Mouse (Mus musculus): ENCODE results near the gene Eef2kmt. TPM values are rescaled to one million over a fixed set of nuclear protein-coding genes. Genes with fewer than 3 reads are reported as not detected.
"Not testable (repeated sequence)": the region's sequence is repeated elsewhere in the genome, so short reads cannot be mapped to it uniquely, and the experiment has no call there.

Gene Eef2kmt
- polyA plus RNA-seq, 1 experiment from 2014 or later, result 45.3 TPM

DNA sequence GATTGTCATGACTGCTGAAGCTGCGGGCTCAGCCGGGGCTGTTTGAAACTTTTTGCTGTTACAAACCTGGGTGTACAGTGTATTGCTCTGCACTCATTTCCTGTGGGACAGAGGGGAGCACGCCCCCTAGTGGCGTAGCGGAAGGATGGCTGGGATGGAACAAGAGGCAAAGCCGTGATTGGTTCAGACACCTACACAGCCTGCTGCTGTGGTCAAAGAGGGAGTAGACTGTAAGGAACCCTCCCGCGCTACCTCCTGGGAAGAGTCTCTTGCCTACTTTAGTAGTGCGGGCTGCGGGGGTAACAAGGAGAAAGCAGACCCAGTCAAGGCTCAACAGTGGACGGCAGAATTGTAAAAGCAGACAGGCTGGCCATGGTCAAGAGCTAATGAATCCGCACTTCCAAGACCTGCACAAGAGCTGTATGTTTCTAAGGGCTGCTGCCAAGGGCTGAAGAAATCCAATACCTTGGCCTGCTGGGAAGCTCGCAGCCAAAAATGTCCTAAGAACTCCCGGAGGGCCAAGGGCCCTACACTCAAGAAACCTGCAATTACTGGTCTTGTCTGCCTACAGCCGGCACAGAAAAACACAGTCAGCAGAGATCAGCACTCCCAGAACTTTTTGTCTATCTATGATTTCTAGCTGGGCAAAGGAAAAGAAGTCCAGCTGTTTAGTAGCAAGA is 1.3 kb downstream of the Eef2kmt start:
- POLR2A ChIA-PET, result interaction anchor here (1.0 to 1.3 kb wide), 2 partner anchors 46 to 53 kb away, joined by 3 read pairs; no protein-coding TSS in a partner anchor
- ATAC-seq (peak; percentile 77), DNase-seq (ENCODE audit: low read depth, low spot score) (peak; percentile 54)
- in situ Hi-C loops (cut with MboI; ENCODE audit: low pct_unique_long_range_greater_than_20kb), result no loop called here
- CTCF ChIA-PET, result interaction anchor here (0.6 to 4.1 kb wide), 11 partner anchors 11 to 53 kb away, joined by 3 to 52 read pairs (median 5); partner anchors contain the start of gene Nagpa
- no peak for TF ChIP-seq CTCF (IDR thresholded peaks at IDR 0.05)
- H3K27me3 ChIP-seq, result no peaks in the 10 kb centered on the region

GRCm38 (mm10) chr16:5252260-5252659 is 3.5 kb downstream of the Eef2kmt start:
- ChIA-PET POLR2A (interaction anchor here (1.1 kb wide), 1 partner anchor 12 kb away, joined by 3 read pairs; no protein-coding TSS in a partner anchor), CTCF (interaction anchor here (4.1 kb wide), 1 partner anchor 8 kb away, joined by 52 read pairs; no protein-coding TSS in a partner anchor)
- no peak for ATAC-seq

GRCm38 (mm10) chr16:5250891-5251290 is 4.9 kb downstream of the Eef2kmt start:
- H3K27me3 ChIP-seq, result no peaks in the 10 kb centered on the region
- DNase-seq (ENCODE audit: low read depth, low spot score), result no peak
- no peak for ATAC-seq
- in situ Hi-C loops (cut with MboI; ENCODE audit: low pct_unique_long_range_greater_than_20kb), result no loop called here
- POLR2A ChIA-PET, result interaction anchor here (1.1 to 1.3 kb wide), 2 partner anchors 11 to 15 kb away, joined by 3 read pairs; no protein-coding TSS in a partner anchor
- no peak for TF ChIP-seq CTCF (IDR thresholded peaks at IDR 0.05)
- CTCF ChIA-PET, result no interaction called here

More at GRCm38 (mm10) chr16:5252260-5252659, 3.5 kb downstream of the Eef2kmt start:
- in situ Hi-C loops (cut with MboI; ENCODE audit: low pct_unique_long_range_greater_than_20kb), result no loop called here
- no peaks in the 10 kb centered on the region for H3K27me3 ChIP-seq
- TF ChIP-seq CTCF (IDR thresholded peaks at IDR 0.05), result no peak
- no peak for DNase-seq (ENCODE audit: low read depth, low spot score)

- TF ChIP-seq CTCF (IDR thresholded peaks at IDR 0.05), result no peak
- ATAC-seq (peak; percentile 87), DNase-seq (ENCODE audit: low read depth, low spot score) (no peak)
- in situ Hi-C loops (cut with MboI; ENCODE audit: low pct_unique_long_range_greater_than_20kb), result no loop called here
- H3K27me3 ChIP-seq, result no peaks in the 10 kb centered on the region
- CTCF ChIA-PET, result interaction anchor here (0.8 to 4.3 kb wide), 8 partner anchors 10 to 44 kb away, joined by 3 to 52 read pairs (median 8); partner anchors contain the start of gene Eef2kmt
- POLR2A ChIA-PET, result interaction anchor here (0.6 to 1.3 kb wide), 2 partner anchors 10 to 190 kb away, joined by 3 to 5 read pairs; no protein-coding TSS in a partner anchor
Measured at GRCm38 (mm10) chr16:5244411-5244810, 11.4 kb downstream of the Eef2kmt start.

DNA sequence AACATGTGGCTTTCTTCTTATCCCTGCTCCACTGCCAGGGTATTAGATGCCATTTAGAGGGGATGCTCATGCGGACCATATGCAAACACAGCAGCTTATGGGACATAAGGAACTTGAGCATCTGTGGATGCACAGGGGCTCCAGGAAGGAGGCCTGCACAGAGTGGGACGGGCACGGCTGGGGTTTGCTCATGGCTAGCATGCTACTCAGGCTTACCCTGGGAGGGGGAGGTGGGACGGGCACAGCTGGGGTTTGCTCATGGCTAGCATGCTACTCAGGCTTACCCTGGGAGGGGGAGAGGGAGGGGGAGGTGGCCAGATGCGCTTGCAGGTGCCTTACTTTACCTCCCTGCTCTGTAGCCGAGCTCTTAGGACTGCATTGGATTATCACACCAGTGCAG is 12.9 kb downstream of the Eef2kmt start:
- ATAC-seq (no peak), DNase-seq (ENCODE audit: low read depth, low spot score) (no peak)
- H3K27me3 ChIP-seq, result no peaks in the 10 kb centered on the region
- TF ChIP-seq CTCF (IDR thresholded peaks at IDR 0.05), result no peak
- CTCF ChIA-PET, result interaction anchor here (1.0 to 4.3 kb wide), 6 partner anchors 8 to 37 kb away, joined by 3 to 52 read pairs (median 6); partner anchors contain the start of gene Eef2kmt
- in situ Hi-C loops (cut with MboI; ENCODE audit: low pct_unique_long_range_greater_than_20kb), result no loop called here
- POLR2A ChIA-PET, result no interaction called here

DNA sequence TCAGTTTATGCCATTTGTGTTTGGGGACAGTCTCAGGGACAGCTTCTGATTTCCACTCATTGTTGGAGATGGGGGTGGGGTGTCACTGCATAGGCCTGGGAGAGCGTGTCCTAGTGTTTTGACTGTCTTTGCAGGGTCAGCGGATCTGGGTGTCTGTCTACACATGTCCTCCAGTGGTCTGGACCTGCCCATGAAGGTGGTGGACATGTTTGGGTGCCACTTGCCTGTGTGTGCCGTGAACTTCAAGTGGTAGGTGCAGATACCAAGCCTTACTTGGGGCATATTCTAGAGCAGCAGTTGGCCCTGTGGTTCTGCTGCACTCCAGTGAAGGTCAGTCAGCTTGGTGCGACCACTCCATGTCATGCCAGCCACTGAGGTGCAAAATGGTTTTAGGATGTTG is 13.4 kb downstream of the Eef2kmt start:
- H3K27me3 ChIP-seq, result no peaks in the 10 kb centered on the region
- POLR2A ChIA-PET, result no interaction called here
- CTCF ChIA-PET, result interaction anchor here (1.0 to 4.3 kb wide), 2 partner anchors 12 to 36 kb away, joined by 3 to 52 read pairs; partner anchors contain the start of gene Eef2kmt
- no peak for ATAC-seq
- in situ Hi-C loops (cut with MboI; ENCODE audit: low pct_unique_long_range_greater_than_20kb), result no loop called here
- no peak for DNase-seq (ENCODE audit: low read depth, low spot score)
- TF ChIP-seq CTCF (IDR thresholded peaks at IDR 0.05), result no peak

GRCm38 (mm10) chr16:5233418-5234313 is 22.1 kb downstream of the Eef2kmt start, which contains the start of gene Alg1:
TSS of gene Alg1 (plus strand) at chr16:5233621.
- no peak for TF ChIP-seq CTCF (IDR thresholded peaks at IDR 0.05)
- POLR2A ChIA-PET, result interaction anchor here (1.0 kb wide), 1 partner anchor 10 kb away, joined by 3 read pairs; no protein-coding TSS in a partner anchor
- in situ Hi-C loops (cut with MboI; ENCODE audit: low pct_unique_long_range_greater_than_20kb), result no loop called here
- peak; percentile 87 for ATAC-seq
- DNase-seq (ENCODE audit: low read depth, low spot score), result peak; percentile 69
- peaks cover 10% of the 10 kb centered on the region for H3K27me3 ChIP-seq
- CTCF ChIA-PET, result interaction anchor here (0.8 to 2.6 kb wide), 4 partner anchors 10 to 31 kb away, joined by 3 to 10 read pairs (median 4); no protein-coding TSS in a partner anchor

DNA sequence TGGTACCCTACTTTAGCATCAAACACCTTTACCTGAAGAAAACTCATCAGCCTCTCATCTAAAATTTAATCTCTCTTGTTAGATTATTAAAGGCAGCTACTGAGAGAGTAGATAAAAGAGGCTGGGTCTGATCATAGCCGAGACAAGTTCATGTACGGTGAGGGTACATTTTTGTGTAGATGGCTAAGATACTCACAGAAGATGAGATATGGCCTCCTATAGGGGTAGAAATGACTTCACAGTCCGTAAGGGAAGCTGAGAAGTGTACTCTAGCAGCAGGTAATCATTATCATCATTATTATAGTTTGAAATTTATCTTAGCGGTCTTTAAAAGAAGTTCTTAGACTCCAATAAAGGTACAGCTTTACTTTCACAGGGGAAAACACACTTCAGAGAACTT is 22.8 kb downstream of the Eef2kmt start:
- TF ChIP-seq CTCF (IDR thresholded peaks at IDR 0.05), result no peak
- ChIA-PET POLR2A (no interaction called here), CTCF (interaction anchor here (0.8 to 1.5 kb wide), 3 partner anchors 13 to 30 kb away, joined by 3 to 4 read pairs (median 3); no protein-coding TSS in a partner anchor)
- no peak for ATAC-seq
- in situ Hi-C loops (cut with MboI; ENCODE audit: low pct_unique_long_range_greater_than_20kb), result no loop called here
- no peak for DNase-seq (ENCODE audit: low read depth, low spot score)
- H3K27me3 ChIP-seq, result peaks cover 10% of the 10 kb centered on the region

DNA sequence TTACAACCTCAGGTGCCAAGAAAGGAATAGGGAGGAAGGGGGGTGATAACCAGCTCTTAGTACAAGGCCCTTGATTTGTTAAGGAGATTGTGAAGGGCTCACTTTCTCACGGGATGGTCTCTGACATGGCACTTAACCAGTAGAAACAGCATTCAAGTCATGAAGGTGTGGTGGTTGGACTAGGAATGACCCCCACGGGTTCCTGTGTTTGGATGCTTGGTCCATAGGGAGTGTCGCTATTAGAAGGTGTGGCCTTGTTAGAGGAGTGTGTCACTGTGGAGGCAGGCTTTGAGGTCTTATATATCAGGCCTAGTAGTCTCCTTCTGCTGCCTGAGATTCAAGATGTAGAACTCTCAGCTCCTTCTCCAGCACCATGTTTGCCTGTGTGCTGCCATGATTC is 27.7 kb downstream of the Eef2kmt start:
- POLR2A ChIA-PET; ATAC-seq; DNase-seq (ENCODE audit: low read depth, low spot score); H3K27me3 ChIP-seq; in situ Hi-C loops (cut with MboI; ENCODE audit: low pct_unique_long_range_greater_than_20kb): not testable (repeated sequence)
- CTCF ChIA-PET, result interaction anchor here (0.8 kb wide), 1 partner anchor 17 kb away, joined by 3 read pairs; no protein-coding TSS in a partner anchor

DNA sequence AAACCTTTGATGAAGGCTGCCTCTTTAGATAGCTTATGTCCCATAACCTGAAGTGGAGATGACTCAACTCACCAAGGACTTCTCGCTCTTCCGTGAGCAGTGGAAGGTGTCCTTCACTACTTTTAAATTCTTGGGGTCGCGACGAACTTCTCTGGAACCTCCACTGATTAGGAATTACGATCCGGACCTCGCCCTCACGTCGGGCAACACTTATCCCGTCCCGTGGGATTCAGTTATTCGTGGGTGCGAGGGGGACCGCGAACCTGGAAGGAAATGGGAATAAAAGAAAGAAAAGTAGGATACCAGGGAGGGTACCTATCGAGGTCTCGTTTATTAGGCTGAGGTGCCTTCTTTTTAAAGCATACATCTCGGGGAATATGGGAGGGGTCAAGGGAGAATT is 28.3 kb downstream of the Eef2kmt start:
- H3K27me3 ChIP-seq; DNase-seq (ENCODE audit: low read depth, low spot score); CTCF ChIA-PET; in situ Hi-C loops (cut with MboI; ENCODE audit: low pct_unique_long_range_greater_than_20kb); ATAC-seq; POLR2A ChIA-PET: not testable (repeated sequence)

- POLR2A ChIA-PET; in situ Hi-C loops (cut with MboI; ENCODE audit: low pct_unique_long_range_greater_than_20kb); CTCF ChIA-PET; DNase-seq (ENCODE audit: low read depth, low spot score); ATAC-seq; H3K27me3 ChIP-seq: not testable (repeated sequence)
Measured at GRCm38 (mm10) chr16:5226534-5226933, 29.2 kb downstream of the Eef2kmt start.
